Mouse (Mus musculus): Measurements from ENCODE around the gene Lin52. TPM values are rescaled to one million over a fixed set of nuclear protein-coding genes. Genes with fewer than 3 reads are reported as not detected.

Lin52 gene
- polyA plus RNA-seq, 1 experiment = 34.7 TPM

GRCm38 (mm10) chr12:84506856-84507255 is 55.6 kb downstream of the Lin52 start:
- WGBS = 98% methylated on average over 4 of the region's 4 CpGs
- no peak for DNase-seq
- TF ChIP-seq CTCF (IDR thresholded peaks at IDR 0.05; ENCODE audit: borderline replicate concordance, insufficient read depth, low read depth, low read length) = no peak
- TF ChIP-seq POLR2A (IDR thresholded peaks at IDR 0.05; ENCODE audit: borderline replicate concordance, insufficient read depth, low read length) = no peak

GRCm38 (mm10) chr12:84512016-84512415 is 60.8 kb downstream of the Lin52 start:
- WGBS = 24% methylated on average over 3 of the region's 3 CpGs

More at GRCm38 (mm10) chr12:84506856-84507255, 55.6 kb downstream of the Lin52 start:
- no peaks in the 10 kb centered on the region for H3K27me3 ChIP-seq (ENCODE audit: control insufficient read depth, insufficient read depth, low read length)
- no peaks in the 10 kb centered on the region for H3K4me1 ChIP-seq (ENCODE audit: control insufficient read depth, insufficient read depth, low read length)
- H3K27ac ChIP-seq (ENCODE audit: insufficient read depth, low read length) = no peak overlapping the region
- no peak overlapping the region for H3K4me3 ChIP-seq (replicated peaks; ENCODE audit: insufficient read depth, low read depth, low read length)

GRCm38 (mm10) chr12:84515486-84515885 is 64.3 kb downstream of the Lin52 start:
- Histone ChIP-seq H3K27ac (ENCODE audit: insufficient read depth, low read length) (no peak overlapping the region), H3K4me1 (ENCODE audit: control insufficient read depth, insufficient read depth, low read length) (no peaks in the 10 kb centered on the region; the same call in 1 of the 2 replicates), H3K27me3 (ENCODE audit: control insufficient read depth, insufficient read depth, low read length) (no peaks in the 10 kb centered on the region), H3K4me3 (replicated peaks; ENCODE audit: insufficient read depth, low read depth, low read length) (no peak overlapping the region)
- DNase-seq = no peak
- TF ChIP-seq POLR2A (IDR thresholded peaks at IDR 0.05; ENCODE audit: borderline replicate concordance, insufficient read depth, low read length) (no peak), CTCF (IDR thresholded peaks at IDR 0.05; ENCODE audit: borderline replicate concordance, insufficient read depth, low read depth, low read length) (no peak)
- WGBS = 91% methylated on average over 4 of the region's 4 CpGs

More at GRCm38 (mm10) chr12:84512016-84512415, 60.8 kb downstream of the Lin52 start:
- no peak for DNase-seq
- Histone ChIP-seq H3K4me1 (ENCODE audit: control insufficient read depth, insufficient read depth, low read length) (no peaks in the 10 kb centered on the region; the same call in 1 of the 2 replicates), H3K4me3 (replicated peaks; ENCODE audit: insufficient read depth, low read depth, low read length) (no peak overlapping the region), H3K27me3 (ENCODE audit: control insufficient read depth, insufficient read depth, low read length) (no peaks in the 10 kb centered on the region), H3K27ac (ENCODE audit: insufficient read depth, low read length) (no peak overlapping the region)
- no peak for TF ChIP-seq POLR2A (IDR thresholded peaks at IDR 0.05; ENCODE audit: borderline replicate concordance, insufficient read depth, low read length)
- no peak for TF ChIP-seq CTCF (IDR thresholded peaks at IDR 0.05; ENCODE audit: borderline replicate concordance, insufficient read depth, low read depth, low read length)

- Histone ChIP-seq H3K27me3 (ENCODE audit: control insufficient read depth, insufficient read depth, low read length) (no peaks in the 10 kb centered on the region), H3K4me1 (ENCODE audit: control insufficient read depth, insufficient read depth, low read length) (no peaks in the 10 kb centered on the region; the same call in 1 of the 2 replicates), H3K27ac (ENCODE audit: insufficient read depth, low read length) (no peak overlapping the region), H3K4me3 (replicated peaks; ENCODE audit: insufficient read depth, low read depth, low read length) (no peak overlapping the region)
- DNase-seq = no peak
- no peak for TF ChIP-seq POLR2A (IDR thresholded peaks at IDR 0.05; ENCODE audit: borderline replicate concordance, insufficient read depth, low read length)
- no peak for TF ChIP-seq CTCF (IDR thresholded peaks at IDR 0.05; ENCODE audit: borderline replicate concordance, insufficient read depth, low read depth, low read length)
- 100% methylated on average over 1 of the region's 1 CpGs for WGBS
Observed at GRCm38 (mm10) chr12:84516642-84517041, 65.4 kb downstream of the Lin52 start.

GRCm38 (mm10) chr12:84518018-84518417 is 66.8 kb downstream of the Lin52 start:
- Histone ChIP-seq H3K27ac (ENCODE audit: insufficient read depth, low read length) (no peak overlapping the region), H3K4me1 (ENCODE audit: control insufficient read depth, insufficient read depth, low read length) (no peaks in the 10 kb centered on the region), H3K4me3 (replicated peaks; ENCODE audit: insufficient read depth, low read depth, low read length) (no peak overlapping the region), H3K27me3 (ENCODE audit: control insufficient read depth, insufficient read depth, low read length) (no peaks in the 10 kb centered on the region)
- no peak for DNase-seq
- WGBS = 85% methylated on average over 2 of the region's 2 CpGs
- TF ChIP-seq POLR2A (IDR thresholded peaks at IDR 0.05; ENCODE audit: borderline replicate concordance, insufficient read depth, low read length) (no peak), CTCF (IDR thresholded peaks at IDR 0.05; ENCODE audit: borderline replicate concordance, insufficient read depth, low read depth, low read length) (no peak)

- Histone ChIP-seq H3K4me1 (ENCODE audit: control insufficient read depth, insufficient read depth, low read length) (no peaks in the 10 kb centered on the region), H3K4me3 (replicated peaks; ENCODE audit: insufficient read depth, low read depth, low read length) (no peak overlapping the region), H3K27me3 (ENCODE audit: control insufficient read depth, insufficient read depth, low read length) (no peaks in the 10 kb centered on the region), H3K27ac (ENCODE audit: insufficient read depth, low read length) (no peak overlapping the region)
- WGBS = 75% methylated on average over 3 of the region's 3 CpGs
- TF ChIP-seq POLR2A (IDR thresholded peaks at IDR 0.05; ENCODE audit: borderline replicate concordance, insufficient read depth, low read length) (no peak), CTCF (IDR thresholded peaks at IDR 0.05; ENCODE audit: borderline replicate concordance, insufficient read depth, low read depth, low read length) (no peak)
- DNase-seq = no peak
Observed at GRCm38 (mm10) chr12:84523728-84524127, 72.5 kb downstream of the Lin52 start.

- Histone ChIP-seq H3K4me1 (ENCODE audit: control insufficient read depth, insufficient read depth, low read length) (no peaks in the 10 kb centered on the region), H3K4me3 (replicated peaks; ENCODE audit: insufficient read depth, low read depth, low read length) (no peak overlapping the region), H3K27me3 (ENCODE audit: control insufficient read depth, insufficient read depth, low read length) (no peaks in the 10 kb centered on the region), H3K27ac (ENCODE audit: insufficient read depth, low read length) (no peak overlapping the region)
- TF ChIP-seq POLR2A (IDR thresholded peaks at IDR 0.05; ENCODE audit: borderline replicate concordance, insufficient read depth, low read length) (no peak), CTCF (IDR thresholded peaks at IDR 0.05; ENCODE audit: borderline replicate concordance, insufficient read depth, low read depth, low read length) (no peak)
- WGBS = 82% methylated on average over 11 of the region's 11 CpGs
- DNase-seq = no peak
Observed at GRCm38 (mm10) chr12:84524147-84525050, 73.2 kb downstream of the Lin52 start.

GRCm38 (mm10) chr12:84525422-84525821 is 74.2 kb downstream of the Lin52 start:
- no peak for DNase-seq
- 93% methylated on average over 12 of the region's 12 CpGs for WGBS
- Histone ChIP-seq H3K27me3 (ENCODE audit: control insufficient read depth, insufficient read depth, low read length) (no peaks in the 10 kb centered on the region), H3K4me3 (replicated peaks; ENCODE audit: insufficient read depth, low read depth, low read length) (no peak overlapping the region), H3K4me1 (ENCODE audit: control insufficient read depth, insufficient read depth, low read length) (no peaks in the 10 kb centered on the region), H3K27ac (ENCODE audit: insufficient read depth, low read length) (no peak overlapping the region)
- TF ChIP-seq CTCF (IDR thresholded peaks at IDR 0.05; ENCODE audit: borderline replicate concordance, insufficient read depth, low read depth, low read length) (no peak), POLR2A (IDR thresholded peaks at IDR 0.05; ENCODE audit: borderline replicate concordance, insufficient read depth, low read length) (no peak)

All from cerebellum, adult 2 months (tissue).